Mouse (Mus musculus) right cerebral cortex, adult 18-20 months (tissue): ENCODE measurements around the gene Bcl7c.
"Not testable (repeated sequence)": the region's sequence is repeated elsewhere in the genome, so short reads cannot be mapped to it uniquely, and the experiment has no call there.

ENCODE experiments used
- DNase-seq: peaks from one replicate; pipeline ENCODE4 v3.0.0; 2022; ENCODE audit warnings: mixed read lengths

The Bcl7c gene

DNA sequence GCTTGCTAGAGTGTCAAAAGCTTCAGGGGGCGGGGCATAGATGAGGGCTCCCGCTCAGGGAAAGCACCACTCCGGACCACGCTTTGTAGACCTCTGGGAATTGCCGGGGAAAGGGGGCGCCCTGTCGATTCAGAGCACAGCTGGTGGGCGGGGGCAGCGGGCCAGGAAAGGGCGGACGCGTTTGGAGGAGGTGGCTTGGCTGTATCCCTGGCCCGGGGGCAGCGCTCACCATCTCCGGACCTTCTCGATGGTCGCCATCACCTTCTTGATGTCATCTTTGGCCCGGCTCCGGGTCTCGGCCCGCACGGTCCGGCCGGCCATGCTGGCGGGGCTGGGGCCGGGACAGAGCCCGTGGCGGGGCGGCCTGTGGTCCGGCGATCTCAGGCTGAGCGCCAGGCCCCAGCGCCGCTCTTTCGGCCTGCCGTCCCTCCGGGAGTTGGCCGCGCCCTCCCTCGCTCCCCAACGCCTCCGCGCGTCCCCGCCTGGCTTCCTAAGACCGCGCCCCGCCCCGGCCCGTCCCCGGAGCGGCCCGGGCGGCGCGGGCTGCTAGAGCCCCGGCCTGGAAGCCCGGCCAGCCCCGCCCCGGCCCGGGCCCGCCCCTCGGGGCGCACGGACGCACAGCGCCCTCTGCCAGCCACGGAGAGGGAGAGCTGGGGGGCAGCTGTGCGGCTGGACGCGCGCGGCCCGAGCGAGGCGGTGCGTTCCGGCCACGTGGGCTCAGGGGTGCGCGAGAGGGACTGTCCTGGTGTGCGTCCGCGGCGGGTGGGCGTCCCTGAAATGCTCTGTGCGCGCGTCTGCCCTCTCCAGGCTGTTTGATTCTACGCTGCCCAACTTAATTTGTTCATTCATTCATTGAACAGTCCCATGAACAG, at the start of gene Bcl7c:
Gene Bcl7c, minus strand, starts transcription at position 727 of the 872 bp plus-strand sequence.
- DNase-seq, result peak; percentile 90

DNA sequence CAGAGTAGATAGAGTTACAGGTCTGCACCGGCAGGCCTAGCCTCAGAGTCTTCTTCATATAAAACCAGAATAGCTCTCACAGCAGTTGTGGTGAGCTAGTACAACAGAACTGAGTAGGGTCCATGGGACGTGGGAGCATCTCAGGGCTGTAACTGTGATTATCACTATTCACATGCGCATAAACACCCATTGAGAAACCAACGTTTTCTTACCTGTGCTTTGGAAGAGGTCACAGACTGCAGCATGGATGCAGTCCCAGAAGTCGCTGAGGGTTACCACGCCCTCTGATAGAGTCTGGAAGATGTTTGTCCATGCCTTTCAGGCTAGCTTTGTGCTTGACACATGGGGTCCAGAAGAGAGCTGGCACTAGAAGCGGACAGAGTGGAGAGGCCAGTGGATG, 45.0 kb upstream of the Bcl7c start:
- DNase-seq, result no peak

DNA sequence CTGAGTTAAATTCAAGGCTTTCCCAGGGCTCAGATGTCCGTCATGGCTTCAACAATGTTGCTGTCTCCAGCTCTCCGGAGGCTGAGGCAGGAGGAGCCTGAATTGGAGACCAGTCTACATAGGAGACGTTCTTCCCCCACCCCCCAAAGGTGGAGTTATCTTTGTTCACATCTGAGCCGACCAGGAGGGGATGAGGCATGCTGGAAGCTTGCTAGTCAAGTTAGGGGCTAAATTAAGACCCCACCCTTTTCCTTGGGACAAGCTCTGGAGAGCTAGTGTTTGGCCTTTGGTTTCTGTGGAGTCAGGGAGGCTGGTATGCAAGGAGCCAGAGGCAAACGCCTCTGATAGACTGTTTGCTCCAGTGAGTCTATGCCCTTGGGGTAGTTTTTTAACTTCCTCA, 44.4 kb upstream of the Bcl7c start:
- DNase-seq, result no peak

DNA sequence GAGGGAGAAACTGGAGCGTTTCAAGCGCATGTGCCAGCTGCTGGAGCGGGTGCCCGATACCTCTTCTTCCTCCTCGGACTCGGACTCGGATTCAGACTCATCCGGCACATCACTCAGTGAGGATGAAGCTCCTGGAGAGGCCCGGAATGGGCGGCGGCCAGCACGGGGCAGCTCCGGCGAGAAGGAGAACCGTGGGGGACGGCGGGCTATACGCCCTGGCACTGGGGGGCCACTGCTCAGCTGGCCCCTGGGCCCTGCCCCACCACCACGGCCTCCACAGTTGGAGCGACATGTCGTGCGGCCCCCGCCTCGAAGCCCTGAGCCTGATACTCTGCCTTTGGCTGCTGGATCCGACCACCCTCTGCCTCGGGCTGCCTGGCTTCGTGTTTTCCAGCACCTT, 43.3 kb upstream of the Bcl7c start:
- no peak for DNase-seq

DNA sequence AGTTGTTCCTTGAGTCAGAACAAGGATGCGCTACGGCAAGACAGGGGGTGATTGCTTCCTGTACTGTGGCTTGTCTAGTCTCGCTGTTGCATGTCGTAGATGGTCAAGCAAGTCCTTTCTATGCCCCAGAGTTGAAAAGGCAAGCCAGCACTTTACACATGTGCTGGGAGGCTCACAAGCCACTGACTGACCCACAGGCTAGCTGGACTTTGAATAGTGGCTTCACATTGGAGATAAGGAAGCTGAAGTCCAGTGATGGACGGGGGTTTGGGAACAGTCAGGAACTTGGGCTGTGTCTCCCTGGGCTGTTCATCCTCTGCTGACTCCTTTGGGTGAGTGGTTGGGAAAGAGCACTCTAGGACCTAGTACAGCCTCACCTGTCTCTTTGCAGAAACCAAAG, 42.9 kb upstream of the Bcl7c start:
- no peak for DNase-seq

DNA sequence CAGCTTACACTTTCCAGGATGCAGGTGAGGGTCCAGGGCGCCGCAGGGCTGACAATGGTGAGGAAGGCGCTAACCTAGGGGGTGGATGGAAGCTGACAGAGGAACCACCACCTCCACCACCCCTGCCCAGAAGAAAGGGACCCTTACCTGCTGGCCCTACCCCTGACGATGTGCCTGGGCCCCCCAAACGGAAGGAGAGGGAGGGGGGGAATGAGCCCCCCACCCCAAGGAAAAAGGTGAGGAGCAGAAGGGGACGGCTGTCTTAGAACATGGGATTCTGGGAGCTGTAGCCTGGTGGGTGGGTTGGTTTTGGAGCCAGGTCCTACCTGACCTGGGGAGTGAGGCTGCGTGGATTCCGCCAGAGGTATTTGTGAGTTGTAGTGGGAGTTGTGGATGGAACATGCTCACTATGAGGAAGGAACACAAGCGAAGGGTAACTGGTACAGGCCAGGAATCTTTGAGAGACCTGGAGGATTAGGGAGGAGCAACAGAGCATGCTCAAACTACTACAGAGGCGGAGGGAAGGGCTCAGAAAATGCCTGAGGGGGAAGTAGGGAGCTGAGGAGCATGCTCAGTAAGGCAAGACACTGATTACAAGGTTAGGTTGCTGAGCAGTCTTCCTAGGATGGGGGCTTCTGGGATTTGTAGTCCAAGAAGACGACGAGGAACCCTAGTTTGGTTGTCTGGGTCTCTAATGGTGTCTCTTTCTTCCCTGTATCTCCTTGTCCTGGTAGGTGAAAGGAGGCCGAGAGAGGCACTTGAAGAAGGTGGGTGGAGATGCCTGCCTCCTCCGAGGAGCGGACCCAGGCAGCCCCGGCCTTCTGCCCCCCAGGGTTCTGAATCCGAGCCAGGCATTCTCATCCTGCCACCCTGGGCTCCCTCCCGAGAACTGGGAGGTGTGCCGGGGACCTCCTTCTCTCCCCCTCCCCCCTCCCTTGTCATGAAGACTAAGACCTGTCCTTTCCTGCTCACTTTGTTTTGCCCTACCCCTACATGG, 41.7 kb upstream of the Bcl7c start:
- DNase-seq, result peak; percentile 83

DNA sequence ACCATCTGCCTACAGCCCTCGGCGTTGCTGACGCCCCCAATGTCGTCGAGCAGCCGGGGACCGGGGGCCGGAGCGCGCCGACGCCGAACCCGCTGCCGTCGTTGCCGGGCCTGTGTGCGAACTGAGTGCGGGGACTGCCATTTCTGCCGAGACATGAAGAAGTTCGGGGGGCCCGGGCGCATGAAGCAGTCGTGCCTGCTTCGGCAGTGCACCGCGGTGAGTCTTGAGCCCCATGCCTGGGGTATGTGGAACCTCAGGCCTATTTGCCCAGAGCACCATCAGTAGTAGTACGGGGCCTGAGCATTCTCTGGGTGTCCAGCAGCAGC, 39.5 kb upstream of the Bcl7c start:
- no peak for DNase-seq

DNA sequence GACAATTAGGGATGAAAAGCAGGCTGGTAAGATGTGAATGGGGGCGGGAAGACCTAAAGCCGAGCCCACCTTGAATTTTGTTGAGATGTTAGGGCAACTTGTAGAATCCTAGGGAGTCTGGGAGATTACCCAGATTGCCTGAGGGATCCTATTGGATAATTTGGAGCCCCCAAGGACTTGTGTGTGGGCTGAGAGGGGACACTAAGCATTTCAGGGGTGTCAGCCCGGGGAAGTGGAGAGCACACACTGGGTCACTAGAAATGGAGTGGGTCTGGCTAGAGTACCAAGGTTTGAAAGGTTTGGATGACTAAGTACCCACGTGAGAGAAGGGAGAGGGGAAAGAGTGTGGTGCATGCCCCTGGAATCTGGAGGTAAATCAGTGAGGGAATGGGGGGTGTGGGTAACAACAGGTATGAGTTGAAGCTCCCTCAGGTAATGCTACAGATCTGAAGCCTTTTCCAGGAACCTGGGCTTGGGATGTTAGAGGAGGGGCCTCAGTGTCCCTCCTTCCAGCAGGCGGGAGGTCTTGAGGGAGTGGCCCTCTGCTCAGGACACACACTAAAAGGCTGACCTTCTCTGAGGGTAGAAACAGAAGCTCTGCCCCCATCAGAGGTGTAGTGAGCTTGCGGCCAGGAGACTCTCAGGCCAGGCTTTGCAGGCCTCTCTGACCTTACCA, 39.0 kb upstream of the Bcl7c start:
- no peak for DNase-seq

DNA sequence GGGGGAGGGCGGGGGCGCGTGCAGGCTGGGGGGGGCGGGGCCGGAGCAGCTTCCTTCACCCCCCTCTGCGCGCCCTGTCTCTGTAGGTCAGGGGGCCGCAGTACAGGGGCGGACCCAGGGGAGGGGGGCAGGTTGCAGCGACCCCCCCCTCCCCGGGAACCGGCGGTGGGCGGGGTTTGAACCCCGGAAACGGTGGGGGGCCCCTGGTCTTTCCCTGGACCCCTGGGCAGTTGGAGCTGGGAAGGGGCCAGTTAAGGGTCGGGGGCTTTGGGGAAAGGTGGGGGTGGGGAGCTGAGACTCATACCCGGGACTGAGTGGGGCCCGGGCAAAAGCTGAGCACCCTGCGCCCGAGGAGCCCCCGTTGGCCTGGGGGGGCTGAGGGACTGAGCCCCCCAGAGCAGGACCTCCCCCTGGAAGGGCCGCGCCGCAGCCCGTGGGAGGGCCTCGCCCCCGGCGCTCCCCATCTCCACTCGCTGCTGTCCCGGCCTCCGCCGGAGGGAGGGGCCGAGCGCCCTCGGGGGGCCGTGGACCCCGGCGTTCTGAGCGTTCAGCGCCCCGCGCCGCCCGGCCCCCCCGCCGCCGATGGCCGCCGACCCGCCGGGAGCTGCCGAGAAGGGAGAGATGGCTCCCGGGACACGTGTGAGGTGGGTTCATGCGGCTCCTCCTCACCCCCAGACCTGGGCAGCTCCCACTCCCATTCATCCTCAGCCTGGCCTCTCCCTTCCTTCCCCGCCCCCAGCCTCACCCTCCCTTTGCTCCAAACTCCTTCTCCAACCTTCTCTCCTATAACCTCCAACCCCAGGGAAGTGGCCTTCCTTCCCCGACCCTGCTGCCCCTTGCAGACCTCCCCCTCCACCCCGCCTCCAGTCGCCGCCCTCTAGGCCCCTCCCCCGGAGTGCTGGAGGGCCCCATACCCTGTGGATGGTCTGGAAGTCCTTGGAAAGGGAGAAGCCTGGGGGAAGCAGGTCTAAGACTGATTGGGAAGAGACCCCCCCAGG, 38.1 kb upstream of the Bcl7c start:
- DNase-seq, result peak; percentile 31

DNA sequence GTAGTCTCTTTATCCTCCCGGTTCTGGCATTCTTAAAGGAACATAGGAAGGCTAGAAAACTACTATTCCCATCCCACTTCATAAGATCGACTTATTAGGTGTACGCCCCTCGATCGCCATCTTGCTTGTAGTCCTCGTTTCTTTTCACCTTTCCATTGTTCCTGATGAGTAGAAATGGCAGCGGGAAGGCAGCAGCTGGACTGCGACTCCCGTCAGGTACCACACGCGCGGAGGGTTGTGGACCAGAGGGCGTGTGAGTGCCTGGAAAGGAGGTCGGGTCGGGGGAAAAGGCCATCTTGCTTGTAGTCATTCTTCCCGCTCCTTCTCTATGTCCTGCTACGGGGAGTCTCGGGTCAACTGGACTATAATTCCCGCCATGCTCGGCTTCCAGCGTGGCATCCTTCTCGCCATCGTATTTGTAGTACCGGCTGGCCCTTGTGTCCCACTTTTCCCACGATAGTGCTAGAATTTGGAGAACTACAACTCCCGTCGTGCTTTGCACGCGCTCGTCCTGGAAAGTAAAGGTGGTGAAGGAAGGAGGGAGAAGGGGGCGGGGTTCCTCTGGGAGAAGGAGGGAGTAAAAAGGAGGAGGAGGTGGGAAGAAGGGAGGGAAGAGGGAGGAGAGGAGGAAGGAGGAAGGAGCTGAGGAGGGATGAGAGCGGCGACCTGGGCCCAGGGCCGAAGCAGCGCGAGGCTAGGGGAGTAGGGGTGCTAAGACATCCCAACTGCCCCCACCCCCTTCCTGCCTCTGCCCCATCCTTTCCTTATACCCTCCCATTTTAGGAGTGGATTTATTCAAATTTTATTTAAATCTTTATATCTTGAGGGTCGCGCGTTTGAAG, 37.1 kb upstream of the Bcl7c start:
- peak; percentile 99 for DNase-seq

DNA sequence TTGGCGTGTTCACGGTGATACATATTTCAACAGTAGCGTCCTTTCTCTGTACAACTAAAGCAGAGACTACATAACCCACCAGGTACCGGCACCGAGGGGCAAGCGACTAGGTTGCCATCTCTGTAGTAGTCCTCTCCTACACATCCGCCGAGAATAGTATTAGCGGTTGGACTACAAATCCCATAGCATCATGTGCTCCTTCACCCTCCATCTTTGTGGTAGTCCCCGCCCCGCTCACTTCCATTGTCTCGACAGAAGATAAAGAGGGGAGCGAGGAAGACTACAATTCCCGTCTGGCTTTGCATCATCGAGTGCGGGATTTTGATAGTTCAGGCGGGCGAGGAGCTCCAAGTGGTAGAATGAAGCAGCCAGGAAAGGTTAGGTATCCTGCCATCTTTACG, 36.5 kb upstream of the Bcl7c start:
- peak; percentile 97 for DNase-seq

DNA sequence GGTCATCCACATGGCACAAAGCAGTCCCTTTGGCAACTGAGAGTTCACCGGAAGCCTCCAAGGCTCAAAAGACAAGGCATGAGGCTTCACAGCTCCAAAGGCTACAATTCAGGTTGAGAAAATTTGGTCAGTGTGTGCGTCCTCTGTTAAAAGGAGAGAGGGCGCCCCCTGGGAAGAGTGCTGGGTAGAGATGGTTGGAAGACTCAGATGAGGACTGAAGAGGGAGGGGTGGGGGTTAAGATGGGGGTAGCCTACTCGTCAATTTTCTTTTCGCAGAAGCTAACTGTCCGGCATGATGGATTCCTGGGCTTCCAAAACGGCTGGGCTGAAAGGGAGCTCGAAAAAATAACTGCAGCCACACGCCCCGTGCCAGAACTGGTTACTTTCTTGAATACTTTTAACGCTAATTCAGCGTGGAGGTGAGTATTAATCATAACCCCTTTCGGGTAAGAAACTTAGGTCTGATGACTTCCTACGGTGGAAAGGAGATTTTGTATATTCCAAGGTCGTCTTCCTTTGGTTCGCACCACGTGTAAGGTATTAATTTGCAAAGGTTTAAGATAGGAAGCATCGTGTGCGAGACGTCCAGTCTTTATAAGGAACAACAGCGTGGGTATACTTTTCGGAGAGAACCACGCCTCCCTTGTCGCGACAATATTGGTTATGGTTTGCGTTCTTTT, 35.8 kb upstream of the Bcl7c start, which contains the start of gene Fbxl19:
Gene Fbxl19, plus strand, starts transcription at position 178 of the 680 bp plus-strand sequence.
- DNase-seq, result peak; percentile 79

DNA sequence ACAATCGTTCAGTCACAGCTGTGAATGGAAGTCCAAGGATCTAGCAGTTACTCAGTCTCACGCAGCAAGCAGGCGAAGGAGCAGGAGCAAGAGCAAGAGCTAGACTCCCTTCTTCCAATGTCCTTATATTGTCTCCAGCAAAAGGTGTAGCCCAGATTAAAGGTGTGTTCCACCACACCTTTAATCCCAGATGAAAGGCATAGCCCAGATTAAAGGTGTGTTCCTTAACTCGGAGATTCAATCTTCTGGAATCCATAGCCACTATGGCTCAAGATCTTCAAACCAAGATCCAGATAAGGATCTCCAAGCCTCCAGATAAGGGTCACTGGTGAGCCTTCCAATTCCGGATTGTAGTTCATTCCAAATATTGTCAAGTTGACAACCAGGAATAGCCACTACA, 23.3 kb upstream of the Bcl7c start, which contains the start of gene Ctf2:
Gene Ctf2, minus strand, starts transcription at position 101 of the 400 bp plus-strand sequence.
- DNase-seq, result not testable (repeated sequence)

DNA sequence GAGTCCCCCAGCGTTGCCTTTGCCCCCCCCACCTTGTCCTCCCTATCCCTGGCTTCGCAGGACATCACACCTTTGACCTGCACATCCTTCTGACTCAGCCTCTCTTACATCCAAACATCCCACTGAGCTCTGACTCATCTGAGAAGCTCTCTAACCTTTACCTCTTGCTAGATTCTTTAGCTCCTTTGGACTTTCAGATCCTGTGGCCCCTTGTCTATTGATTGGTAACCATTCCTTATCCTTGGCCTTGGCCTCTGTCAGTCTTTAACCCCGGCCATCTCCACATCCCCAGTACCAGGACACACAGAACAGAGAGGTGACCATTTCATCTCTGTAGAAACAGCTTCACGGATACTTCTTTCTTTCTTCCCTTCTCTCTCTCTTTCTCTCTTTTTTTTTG, 21.4 kb upstream of the Bcl7c start:
- no peak for DNase-seq

DNA sequence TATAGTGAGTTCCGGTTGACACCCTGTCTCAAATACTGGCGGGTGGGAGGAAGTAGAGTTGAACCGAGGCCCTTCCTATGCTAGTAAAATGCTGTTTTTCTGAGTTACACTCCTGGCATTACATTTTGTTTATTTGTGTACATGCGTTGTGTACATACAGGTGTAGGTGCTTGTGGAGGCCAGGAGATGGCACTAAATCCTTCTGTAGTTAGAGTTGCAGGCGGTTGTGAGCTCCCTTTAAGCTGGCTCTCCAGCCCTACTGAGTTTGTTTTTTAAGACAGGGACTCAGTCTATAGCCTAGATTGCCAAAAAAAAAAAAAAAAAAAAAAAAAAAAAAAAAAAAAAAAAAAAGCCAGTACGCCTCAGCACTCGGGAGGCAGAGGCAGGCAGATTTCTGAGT, 19.2 kb upstream of the Bcl7c start:
- no peak for DNase-seq

DNA sequence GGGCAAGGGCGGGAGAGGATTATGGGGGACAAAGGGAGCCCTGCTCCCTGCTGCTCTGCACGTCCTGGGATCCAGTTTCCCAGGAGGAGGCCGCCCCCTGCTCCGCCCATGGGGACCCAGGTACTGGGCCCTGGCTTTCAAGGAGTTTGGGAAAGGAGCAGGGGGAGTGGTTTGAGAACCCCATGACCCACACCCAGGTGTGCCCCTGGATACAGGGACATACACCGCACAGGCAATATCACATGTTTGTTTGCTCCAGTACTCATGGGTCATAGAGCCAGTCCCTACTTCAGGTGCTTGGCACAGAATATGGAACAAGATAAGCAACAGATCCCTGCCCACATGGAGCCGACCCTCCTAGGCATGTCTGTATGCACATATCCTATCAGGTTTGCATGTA, 17.2 kb upstream of the Bcl7c start:
- no peak for DNase-seq

DNA sequence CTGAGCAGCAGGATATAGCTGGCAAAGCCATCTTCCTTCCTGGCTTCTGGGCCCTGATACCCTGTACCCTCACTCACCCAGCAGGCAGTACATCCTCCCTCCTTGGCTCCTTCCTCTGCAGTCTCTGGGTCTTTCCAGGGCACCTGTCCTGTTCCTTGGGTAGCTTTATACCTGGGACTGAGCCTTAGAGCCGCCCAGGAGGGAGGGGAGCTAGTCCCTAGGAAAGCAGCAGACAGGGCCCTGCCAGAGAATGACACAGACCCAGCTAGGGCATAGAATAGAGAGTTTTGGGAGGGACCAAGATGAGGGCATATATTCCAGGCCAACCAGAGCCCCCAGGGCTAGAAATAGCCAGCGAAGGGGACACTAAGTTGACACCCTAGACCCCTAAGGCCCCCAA, 16.8 kb upstream of the Bcl7c start:
- DNase-seq, result no peak

DNA sequence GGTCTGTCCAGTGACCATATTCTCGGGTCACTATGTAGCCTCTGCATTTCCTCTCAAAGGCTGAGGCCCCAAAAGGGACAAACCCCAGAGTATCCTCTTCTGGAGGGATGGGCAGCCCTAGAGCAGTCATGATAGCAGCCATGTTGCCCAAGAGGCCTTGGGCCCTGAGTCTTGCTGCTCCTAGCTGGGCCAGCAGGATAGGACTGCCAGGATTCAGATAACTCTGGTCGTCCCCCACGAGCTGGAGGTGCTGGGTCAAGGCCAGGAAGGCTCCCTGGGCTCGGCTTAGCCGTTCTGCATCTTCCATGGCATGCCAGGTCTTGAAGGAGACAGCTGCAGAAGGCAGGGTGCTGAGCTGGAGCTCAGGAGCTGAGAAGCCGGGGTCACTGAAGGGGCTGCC, 10.5 kb upstream of the Bcl7c start:
- DNase-seq, result no peak

DNA sequence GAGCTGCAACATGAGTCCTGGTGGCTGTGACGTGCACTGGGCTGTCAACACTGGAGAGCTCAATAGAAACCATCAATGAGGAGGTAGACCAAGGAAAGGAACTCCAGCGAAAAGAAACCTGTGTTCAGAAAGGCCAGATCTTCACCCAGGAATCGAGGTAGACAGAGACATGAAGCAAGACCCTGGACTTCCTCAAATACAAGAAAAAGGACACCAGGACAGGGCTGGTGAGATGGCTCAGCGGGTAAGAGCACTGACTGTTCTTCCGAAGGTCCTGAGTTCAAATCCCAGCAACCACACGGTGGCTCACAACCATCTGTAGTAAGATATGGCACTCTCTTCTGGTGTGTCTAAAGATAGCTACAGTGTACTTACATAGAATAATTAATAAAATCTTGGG, 9.6 kb upstream of the Bcl7c start:
- DNase-seq, result no peak

DNA sequence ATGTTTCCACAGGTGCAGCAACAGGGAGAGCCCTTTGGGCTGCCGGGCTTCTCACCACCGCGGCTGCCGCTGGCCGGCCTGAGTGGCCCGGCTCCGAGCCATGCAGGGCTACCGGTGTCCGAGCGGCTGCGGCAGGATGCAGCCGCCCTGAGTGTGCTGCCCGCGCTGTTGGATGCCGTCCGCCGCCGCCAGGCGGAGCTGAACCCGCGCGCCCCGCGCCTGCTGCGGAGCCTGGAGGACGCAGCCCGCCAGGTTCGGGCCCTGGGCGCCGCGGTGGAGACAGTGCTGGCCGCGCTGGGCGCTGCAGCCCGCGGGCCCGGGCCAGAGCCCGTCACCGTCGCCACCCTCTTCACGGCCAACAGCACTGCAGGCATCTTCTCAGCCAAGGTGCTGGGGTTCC, 8.3 kb upstream of the Bcl7c start:
- peak; percentile 67 for DNase-seq
